Mouse (Mus musculus): ENCODE measurements around the gene Egfl7. TPM values are rescaled to one million over a fixed set of nuclear protein-coding genes. Genes with fewer than 3 reads are reported as not detected.

Egfl7 gene
- 63.9 and 105 TPM in 2 replicates for polyA plus RNA-seq (2012; rRNA removed)

DNA sequence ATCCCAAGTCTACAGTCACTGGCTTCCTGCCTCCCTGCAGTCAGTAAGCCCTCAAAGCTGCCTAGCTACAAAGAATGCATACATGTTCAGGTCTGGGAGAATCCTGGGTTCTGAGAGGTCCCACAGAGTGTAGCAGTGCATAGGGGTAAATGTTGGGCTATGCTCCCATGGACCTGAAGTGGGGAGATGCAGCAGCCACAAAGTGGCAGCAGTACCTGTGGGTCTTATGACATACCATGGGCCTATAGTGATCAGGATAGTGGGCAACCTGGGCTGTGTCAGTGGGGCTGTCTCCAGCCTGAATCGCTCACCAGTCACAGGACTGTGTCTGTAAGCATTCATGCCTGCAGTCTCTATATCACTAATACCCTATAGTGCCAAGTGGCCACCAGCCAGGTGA is at the start of gene Egfl7:
Gene Egfl7, plus strand, starts transcription at position 301 of the 400 bp plus-strand sequence.
- no peaks in the 10 kb centered on the region for H3K27me3 ChIP-seq (ENCODE audit: control insufficient read depth, insufficient read depth, low read length)
- no peak for DNase-seq
- no peak for TF ChIP-seq CTCF (IDR thresholded peaks at IDR 0.05; ENCODE audit: borderline replicate concordance, control insufficient read depth, extremely low read depth, insufficient read depth, low read length, poor library complexity)
- no peak for TF ChIP-seq POLR2A (IDR thresholded peaks at IDR 0.05; ENCODE audit: control insufficient read depth, extremely low read depth, insufficient read depth, low read length, poor library complexity)
- peaks cover 10% of the 10 kb centered on the region for H3K4me1 ChIP-seq (replicated peaks; ENCODE audit: control insufficient read depth, insufficient read depth, low read length)
- WGBS, result 91% methylated on average over 1 of the region's 1 CpGs
- H3K36me3 ChIP-seq (ENCODE audit: control insufficient read depth, insufficient read depth, low read length), result no peaks in the 10 kb centered on the region
- H3K4me3 ChIP-seq (ENCODE audit: control insufficient read depth, insufficient read depth, low read length), result no peak within 1 kb of the TSS
- H3K27ac ChIP-seq (ENCODE audit: control insufficient read depth, insufficient read depth, low read length), result no peak within 1 kb of the TSS

DNA sequence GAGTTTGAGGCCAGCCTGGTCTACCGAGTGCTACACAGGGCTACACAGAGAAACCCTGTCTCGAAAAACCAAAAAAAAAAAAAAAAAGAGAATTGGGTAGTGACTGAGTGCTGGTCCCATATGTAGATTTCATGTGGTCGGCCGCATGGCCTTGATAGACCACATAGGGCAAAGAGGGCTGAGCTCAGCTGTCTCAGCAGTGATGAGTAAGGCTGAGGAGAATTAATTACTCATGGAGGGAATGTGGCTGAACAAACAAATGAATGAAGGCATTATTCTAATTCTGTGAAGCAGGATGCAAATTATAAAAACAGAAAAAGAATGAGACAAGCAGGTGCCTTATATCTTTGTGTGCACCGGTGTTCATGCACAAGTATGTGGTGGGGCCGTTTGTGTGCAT is 48.0 kb upstream of the Egfl7 start:
- Histone ChIP-seq H3K36me3 (ENCODE audit: control insufficient read depth, insufficient read depth, low read length) (no peaks in the 10 kb centered on the region), H3K4me3 (ENCODE audit: control insufficient read depth, insufficient read depth, low read length) (no peak overlapping the region), H3K4me1 (replicated peaks; ENCODE audit: control insufficient read depth, insufficient read depth, low read length) (peaks cover 20% of the 10 kb centered on the region), H3K27ac (ENCODE audit: control insufficient read depth, insufficient read depth, low read length) (no peak overlapping the region), H3K27me3 (ENCODE audit: control insufficient read depth, insufficient read depth, low read length) (no peaks in the 10 kb centered on the region)
- no peak for DNase-seq
- TF ChIP-seq POLR2A (IDR thresholded peaks at IDR 0.05; ENCODE audit: control insufficient read depth, extremely low read depth, insufficient read depth, low read length, poor library complexity) (no peak), CTCF (IDR thresholded peaks at IDR 0.05; ENCODE audit: borderline replicate concordance, control insufficient read depth, extremely low read depth, insufficient read depth, low read length, poor library complexity) (no peak)
- WGBS, result 58% methylated on average over 6 of the region's 6 CpGs

DNA sequence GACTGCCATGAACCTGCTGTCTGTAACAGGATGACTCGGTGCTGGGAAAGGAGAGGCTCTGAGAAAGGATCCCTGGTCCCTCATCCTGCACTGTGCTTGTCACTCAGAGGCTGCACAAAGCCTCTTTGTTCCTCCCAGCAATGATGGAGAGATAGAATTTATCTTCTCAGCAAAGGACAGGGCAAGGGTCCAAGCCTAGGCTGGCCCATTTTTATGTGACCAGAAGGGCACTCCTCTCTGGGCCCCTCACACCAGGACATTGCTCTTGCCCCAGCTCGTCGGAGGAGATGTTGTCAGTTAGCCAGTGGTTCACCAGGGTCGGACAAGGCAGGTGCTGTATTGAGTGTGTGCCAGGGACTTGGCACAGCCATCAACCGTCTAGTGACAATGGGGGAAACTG is 46.6 kb upstream of the Egfl7 start:
- H3K4me1 ChIP-seq (replicated peaks; ENCODE audit: control insufficient read depth, insufficient read depth, low read length), result peaks cover 20% of the 10 kb centered on the region
- no peaks in the 10 kb centered on the region for H3K27me3 ChIP-seq (ENCODE audit: control insufficient read depth, insufficient read depth, low read length)
- DNase-seq, result no peak
- 43% methylated on average over 5 of the region's 5 CpGs for WGBS
- no peak overlapping the region for H3K4me3 ChIP-seq (ENCODE audit: control insufficient read depth, insufficient read depth, low read length)
- TF ChIP-seq POLR2A (IDR thresholded peaks at IDR 0.05; ENCODE audit: control insufficient read depth, extremely low read depth, insufficient read depth, low read length, poor library complexity) (no peak), CTCF (IDR thresholded peaks at IDR 0.05; ENCODE audit: borderline replicate concordance, control insufficient read depth, extremely low read depth, insufficient read depth, low read length, poor library complexity) (no peak)
- no peak overlapping the region for H3K27ac ChIP-seq (ENCODE audit: control insufficient read depth, insufficient read depth, low read length)
- H3K36me3 ChIP-seq (ENCODE audit: control insufficient read depth, insufficient read depth, low read length), result no peaks in the 10 kb centered on the region

DNA sequence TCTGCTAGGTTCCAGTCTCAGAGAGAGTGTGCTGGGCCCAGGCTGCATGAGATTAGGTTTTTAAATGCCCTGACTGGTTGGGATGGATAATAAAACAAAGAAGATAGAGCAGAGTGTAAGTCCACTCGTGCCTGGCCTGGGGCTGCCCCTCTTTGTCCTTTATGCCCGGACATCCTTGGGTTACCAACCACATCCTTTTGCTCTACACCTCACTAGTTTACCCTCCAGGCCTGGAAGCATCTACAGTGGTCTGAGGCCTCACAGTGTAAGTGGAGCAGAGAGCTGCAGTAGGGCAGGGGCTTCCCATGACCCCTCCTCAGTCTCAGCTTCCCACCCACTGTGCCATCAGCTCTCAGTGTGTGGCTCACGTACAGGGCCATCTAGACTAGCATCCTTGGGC is 45.7 kb upstream of the Egfl7 start:
- no peak for DNase-seq
- 65% methylated on average over 3 of the region's 3 CpGs for WGBS
- no peak overlapping the region for H3K4me3 ChIP-seq (ENCODE audit: control insufficient read depth, insufficient read depth, low read length)
- H3K36me3 ChIP-seq (ENCODE audit: control insufficient read depth, insufficient read depth, low read length), result no peaks in the 10 kb centered on the region
- H3K27me3 ChIP-seq (ENCODE audit: control insufficient read depth, insufficient read depth, low read length), result no peaks in the 10 kb centered on the region
- H3K4me1 ChIP-seq (replicated peaks; ENCODE audit: control insufficient read depth, insufficient read depth, low read length), result peaks cover 16% of the 10 kb centered on the region
- no peak overlapping the region for H3K27ac ChIP-seq (ENCODE audit: control insufficient read depth, insufficient read depth, low read length)
- TF ChIP-seq CTCF (IDR thresholded peaks at IDR 0.05; ENCODE audit: borderline replicate concordance, control insufficient read depth, extremely low read depth, insufficient read depth, low read length, poor library complexity) (no peak), POLR2A (IDR thresholded peaks at IDR 0.05; ENCODE audit: control insufficient read depth, extremely low read depth, insufficient read depth, low read length, poor library complexity) (no peak)

DNA sequence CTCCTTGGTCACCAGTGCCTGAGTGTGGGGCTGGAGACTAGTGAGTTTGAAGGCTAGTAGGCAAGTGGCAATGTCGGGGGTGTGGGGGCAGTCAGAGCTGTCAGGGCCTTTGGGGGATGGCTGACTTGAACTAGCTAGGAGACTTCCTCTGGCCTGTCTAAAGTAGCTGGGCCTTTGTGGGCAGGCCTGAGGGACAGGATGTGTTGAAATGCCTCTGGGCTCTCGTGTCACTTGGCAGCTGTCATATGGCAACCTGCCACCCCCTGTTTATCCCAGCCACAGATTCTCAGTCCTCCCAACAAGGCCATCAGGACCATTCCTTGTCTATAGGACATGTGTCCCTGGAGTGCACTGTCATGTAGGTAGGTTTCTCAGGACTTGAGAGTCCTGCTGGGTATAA is 45.2 kb upstream of the Egfl7 start:
- no peak for TF ChIP-seq POLR2A (IDR thresholded peaks at IDR 0.05; ENCODE audit: control insufficient read depth, extremely low read depth, insufficient read depth, low read length, poor library complexity)
- TF ChIP-seq CTCF (IDR thresholded peaks at IDR 0.05; ENCODE audit: borderline replicate concordance, control insufficient read depth, extremely low read depth, insufficient read depth, low read length, poor library complexity), result no peak
- no peak for DNase-seq
- Histone ChIP-seq H3K4me3 (ENCODE audit: control insufficient read depth, insufficient read depth, low read length) (no peak overlapping the region), H3K4me1 (replicated peaks; ENCODE audit: control insufficient read depth, insufficient read depth, low read length) (peaks cover 15% of the 10 kb centered on the region), H3K27me3 (ENCODE audit: control insufficient read depth, insufficient read depth, low read length) (no peaks in the 10 kb centered on the region), H3K27ac (ENCODE audit: control insufficient read depth, insufficient read depth, low read length) (no peak overlapping the region), H3K36me3 (ENCODE audit: control insufficient read depth, insufficient read depth, low read length) (no peaks in the 10 kb centered on the region)
- 52% methylated on average over 2 of the region's 2 CpGs for WGBS

DNA sequence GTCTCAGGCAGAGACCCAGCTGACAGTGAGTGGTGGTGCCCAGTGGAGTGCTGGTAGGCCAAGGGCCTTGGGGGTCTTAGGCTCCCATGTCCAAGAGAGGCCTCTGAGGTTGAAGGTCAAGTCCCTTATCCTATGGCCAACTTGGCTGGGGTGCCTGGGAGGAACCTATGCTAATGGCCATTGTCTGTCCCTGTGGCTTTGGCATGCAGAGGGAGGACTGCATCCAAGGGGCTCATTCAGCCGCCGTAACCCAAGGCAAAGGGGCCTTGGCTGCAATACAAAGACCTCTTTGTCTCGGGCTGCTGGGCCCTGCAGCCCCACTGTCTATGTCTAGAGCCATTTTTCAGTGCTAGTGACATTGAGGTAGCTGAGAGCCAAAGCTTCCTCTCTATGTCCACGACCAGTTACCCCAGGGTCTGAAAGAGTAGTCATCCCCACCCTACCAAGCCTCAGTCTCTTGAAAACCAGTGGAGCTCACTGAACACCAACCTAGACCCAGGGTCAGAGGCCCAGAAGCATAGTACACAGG is 44.2 kb upstream of the Egfl7 start:
- 95% methylated on average over 4 of the region's 4 CpGs for WGBS
- H3K27me3 ChIP-seq (ENCODE audit: control insufficient read depth, insufficient read depth, low read length), result no peaks in the 10 kb centered on the region
- H3K27ac ChIP-seq (ENCODE audit: control insufficient read depth, insufficient read depth, low read length), result no peak overlapping the region

DNA sequence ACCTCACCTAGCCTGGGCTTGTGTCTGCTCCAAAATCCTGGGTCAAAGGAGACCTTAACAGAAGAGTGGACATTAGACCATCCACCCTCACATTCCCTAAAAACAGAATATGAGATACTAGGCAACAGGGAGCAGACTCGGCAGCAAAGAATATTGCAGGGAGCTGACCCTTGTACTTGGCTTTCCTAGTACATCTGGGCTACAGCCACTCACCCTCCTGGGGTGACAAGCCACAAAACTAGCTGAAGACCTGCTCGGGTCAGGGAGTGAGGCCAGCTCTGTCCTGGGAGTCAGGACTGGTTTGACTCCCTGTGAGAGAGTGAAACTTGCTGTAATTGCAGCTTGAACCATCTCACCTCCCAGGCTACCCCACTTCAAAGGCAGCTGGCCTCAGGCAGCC is 40.3 kb upstream of the Egfl7 start:
- no peaks in the 10 kb centered on the region for H3K27me3 ChIP-seq (ENCODE audit: control insufficient read depth, insufficient read depth, low read length)
- TF ChIP-seq CTCF (IDR thresholded peaks at IDR 0.05; ENCODE audit: borderline replicate concordance, control insufficient read depth, extremely low read depth, insufficient read depth, low read length, poor library complexity) (no peak), POLR2A (IDR thresholded peaks at IDR 0.05; ENCODE audit: control insufficient read depth, extremely low read depth, insufficient read depth, low read length, poor library complexity) (no peak)
- no peak for DNase-seq
- WGBS, result 72% methylated on average over 2 of the region's 2 CpGs
- peaks cover 22% of the 10 kb centered on the region for H3K4me1 ChIP-seq (replicated peaks; ENCODE audit: control insufficient read depth, insufficient read depth, low read length)
- no peaks in the 10 kb centered on the region for H3K36me3 ChIP-seq (ENCODE audit: control insufficient read depth, insufficient read depth, low read length)
- no peak overlapping the region for H3K4me3 ChIP-seq (ENCODE audit: control insufficient read depth, insufficient read depth, low read length)
- no peak overlapping the region for H3K27ac ChIP-seq (ENCODE audit: control insufficient read depth, insufficient read depth, low read length)

More for the DNA sequence above, 44.2 kb upstream of the Egfl7 start:
- Histone ChIP-seq H3K4me1 (replicated peaks; ENCODE audit: control insufficient read depth, insufficient read depth, low read length) (peaks cover 18% of the 10 kb centered on the region), H3K36me3 (ENCODE audit: control insufficient read depth, insufficient read depth, low read length) (no peaks in the 10 kb centered on the region), H3K4me3 (ENCODE audit: control insufficient read depth, insufficient read depth, low read length) (no peak overlapping the region)
- no peak for DNase-seq
- TF ChIP-seq CTCF (IDR thresholded peaks at IDR 0.05; ENCODE audit: borderline replicate concordance, control insufficient read depth, extremely low read depth, insufficient read depth, low read length, poor library complexity), result no peak
- no peak for TF ChIP-seq POLR2A (IDR thresholded peaks at IDR 0.05; ENCODE audit: control insufficient read depth, extremely low read depth, insufficient read depth, low read length, poor library complexity)

Measured in thymus, adult 2 months (tissue).